Mouse (Mus musculus) C2C12 (cell line): ENCODE results near the gene Mysm1.

Source experiments
- CTCF ChIP-seq: IDR thresholded peaks from one replicate; pipeline ENCODE4 v1.5.1; 2011; ENCODE audit not compliant: control insufficient read depth, insufficient read depth, insufficient read length
- FOSL1 ChIP-seq: IDR thresholded peaks from one replicate; pipeline ENCODE4 v1.8.0; 2011; ENCODE audit warnings: mild to moderate bottlenecking, low read length; ENCODE audit not compliant: poor library complexity, insufficient read depth, severe bottlenecking

GRCm38 (mm10) chr4:94999249-94999648 lies 20.3 kb upstream of the Mysm1 start:
- TF ChIP-seq CTCF, result no peak
- no peak for TF ChIP-seq FOSL1
